Mouse (Mus musculus): ENCODE measurements around the gene Tbc1d21. TPM values are rescaled to one million over a fixed set of nuclear protein-coding genes. Genes with fewer than 3 reads are reported as not detected.

Gene Tbc1d21
- total and polyA plus RNA-seq, 2 experiments from 2014 or later = not detected

- Histone ChIP-seq H3K4me3 (ENCODE audit: low read depth, low read length) (no peak overlapping the region), H3K36me3 (ENCODE audit: insufficient read depth) (no peaks in the 10 kb centered on the region), H3K4me2 (ENCODE audit: low read depth) (no peak overlapping the region), H3K9ac (no peak overlapping the region), H3K9me3 (ENCODE audit: low read length) (no peaks in the 10 kb centered on the region), H3K27me3 (ENCODE audit: insufficient read depth, low read length) (no peaks in the 10 kb centered on the region), H3K4me1 (ENCODE audit: insufficient read depth) (no peaks in the 10 kb centered on the region), H3K27ac (ENCODE audit: low read depth, low read length) (no peak overlapping the region)
- DNase-seq (no peak), ATAC-seq (no peak)
- 47% methylated on average over 10 of the region's 10 CpGs for WGBS
- TF ChIP-seq CTCF (IDR thresholded peaks at IDR 0.05; ENCODE audit: low read depth) = no peak
Measured at GRCm38 (mm10) chr9:58346498-58346897, 23.8 kb downstream of the Tbc1d21 start.

- H3K36me3 ChIP-seq (ENCODE audit: insufficient read depth) = no peaks in the 10 kb centered on the region
- no peak for TF ChIP-seq CTCF (IDR thresholded peaks at IDR 0.05; ENCODE audit: low read depth)
- no peak for ATAC-seq
Measured at GRCm38 (mm10) chr9:58345963-58346362, 24.3 kb downstream of the Tbc1d21 start.

GRCm38 (mm10) chr9:58341795-58342194, 28.5 kb downstream of the Tbc1d21 start:
- H3K36me3 ChIP-seq (ENCODE audit: insufficient read depth) = no peaks in the 10 kb centered on the region

More at GRCm38 (mm10) chr9:58345963-58346362, 24.3 kb downstream of the Tbc1d21 start:
- Histone ChIP-seq H3K4me3 (ENCODE audit: low read depth, low read length) (no peak overlapping the region), H3K27ac (ENCODE audit: low read depth, low read length) (no peak overlapping the region), H3K9ac (no peak overlapping the region), H3K4me2 (ENCODE audit: low read depth) (no peak overlapping the region), H3K27me3 (ENCODE audit: insufficient read depth, low read length) (no peaks in the 10 kb centered on the region), H3K4me1 (ENCODE audit: insufficient read depth) (no peaks in the 10 kb centered on the region), H3K9me3 (ENCODE audit: low read length) (no peaks in the 10 kb centered on the region)
- DNase-seq = no peak
- 68% methylated on average over 7 of the region's 7 CpGs for WGBS

GRCm38 (mm10) chr9:58336650-58337281, 33.5 kb downstream of the Tbc1d21 start:
- H3K27ac ChIP-seq (ENCODE audit: low read depth, low read length) = no peak overlapping the region
- H3K4me1 ChIP-seq (ENCODE audit: insufficient read depth) = no peaks in the 10 kb centered on the region
- TF ChIP-seq CTCF (IDR thresholded peaks at IDR 0.05; ENCODE audit: low read depth) = no peak
- H3K9me3 ChIP-seq (ENCODE audit: low read length) = 0 out of 2 replicates have a peak, but pooled peaks cover 4% of the 10 kb centered on the region
- H3K9ac ChIP-seq = no peak overlapping the region
- H3K4me3 ChIP-seq (ENCODE audit: low read depth, low read length) = no peak overlapping the region
- ATAC-seq (no peak), DNase-seq (no peak)
- no peaks in the 10 kb centered on the region for H3K36me3 ChIP-seq (ENCODE audit: insufficient read depth)
- no peak overlapping the region for H3K4me2 ChIP-seq (ENCODE audit: low read depth)
- H3K27me3 ChIP-seq (ENCODE audit: insufficient read depth, low read length) = no peaks in the 10 kb centered on the region
- WGBS = 76% methylated on average over 8 of the region's 8 CpGs

More at GRCm38 (mm10) chr9:58341795-58342194, 28.5 kb downstream of the Tbc1d21 start:
- no peak for DNase-seq
- no peak overlapping the region for H3K4me3 ChIP-seq (ENCODE audit: low read depth, low read length)
- H3K27ac ChIP-seq (ENCODE audit: low read depth, low read length) = no peak overlapping the region
- H3K27me3 ChIP-seq (ENCODE audit: insufficient read depth, low read length) = no peaks in the 10 kb centered on the region
- 96% methylated on average over 1 of the region's 1 CpGs for WGBS
- no peak overlapping the region for H3K4me2 ChIP-seq (ENCODE audit: low read depth)
- ATAC-seq = no peak
- TF ChIP-seq CTCF (IDR thresholded peaks at IDR 0.05; ENCODE audit: low read depth) = 0 out of 2 replicates have a peak, but pooled peaks have one; percentile 16
- H3K9me3 ChIP-seq (ENCODE audit: low read length) = no peaks in the 10 kb centered on the region
- no peaks in the 10 kb centered on the region for H3K4me1 ChIP-seq (ENCODE audit: insufficient read depth)
- no peak overlapping the region for H3K9ac ChIP-seq

- no peak for TF ChIP-seq CTCF (IDR thresholded peaks at IDR 0.05; ENCODE audit: low read depth)
- no peaks in the 10 kb centered on the region for H3K27me3 ChIP-seq (ENCODE audit: insufficient read depth, low read length)
- H3K36me3 ChIP-seq (ENCODE audit: insufficient read depth) = no peaks in the 10 kb centered on the region
- no peak overlapping the region for H3K9ac ChIP-seq
- no peak overlapping the region for H3K27ac ChIP-seq (ENCODE audit: low read depth, low read length)
- 0 out of 2 replicates have a peak, but pooled peaks cover 4% of the 10 kb centered on the region for H3K9me3 ChIP-seq (ENCODE audit: low read length)
- WGBS = 61% methylated on average over 3 of the region's 3 CpGs
- no peak for DNase-seq
- ATAC-seq = no peak
- H3K4me1 ChIP-seq (ENCODE audit: insufficient read depth) = 0 out of 2 replicates have a peak, but pooled peaks cover 1% of the 10 kb centered on the region
- H3K4me2 ChIP-seq (ENCODE audit: low read depth) = no peak overlapping the region
- H3K4me3 ChIP-seq (ENCODE audit: low read depth, low read length) = no peak overlapping the region
Measured at GRCm38 (mm10) chr9:58331276-58331675, 39.0 kb downstream of the Tbc1d21 start.

GRCm38 (mm10) chr9:58330293-58330692, 40.0 kb downstream of the Tbc1d21 start:
- Histone ChIP-seq H3K9ac (no peak overlapping the region), H3K4me3 (ENCODE audit: low read depth, low read length) (no peak overlapping the region), H3K36me3 (ENCODE audit: insufficient read depth) (no peaks in the 10 kb centered on the region), H3K27ac (ENCODE audit: low read depth, low read length) (no peak overlapping the region), H3K27me3 (ENCODE audit: insufficient read depth, low read length) (no peaks in the 10 kb centered on the region), H3K4me2 (ENCODE audit: low read depth) (no peak overlapping the region), H3K4me1 (ENCODE audit: insufficient read depth) (0 out of 2 replicates have a peak, but pooled peaks cover 4% of the 10 kb centered on the region), H3K9me3 (ENCODE audit: low read length) (0 out of 2 replicates have a peak, but pooled peaks cover 4% of the 10 kb centered on the region)
- peak; percentile 97 for ATAC-seq
- peak; percentile 90 for DNase-seq
- 22% methylated on average over 5 of the region's 5 CpGs for WGBS
- TF ChIP-seq CTCF (IDR thresholded peaks at IDR 0.05; ENCODE audit: low read depth) = peak; percentile 99

- H3K9me3 ChIP-seq (ENCODE audit: low read length) = no peaks in the 10 kb centered on the region
- H3K9ac ChIP-seq = no peak overlapping the region
- 28% methylated on average over 1 of the region's 1 CpGs for WGBS
- ATAC-seq (no peak), DNase-seq (no peak)
- no peak overlapping the region for H3K4me3 ChIP-seq (ENCODE audit: low read depth, low read length)
- no peak overlapping the region for H3K4me2 ChIP-seq (ENCODE audit: low read depth)
- no peaks in the 10 kb centered on the region for H3K36me3 ChIP-seq (ENCODE audit: insufficient read depth)
- H3K27me3 ChIP-seq (ENCODE audit: insufficient read depth, low read length) = no peaks in the 10 kb centered on the region
- TF ChIP-seq CTCF (IDR thresholded peaks at IDR 0.05; ENCODE audit: low read depth) = no peak
- 0 out of 2 replicates have a peak overlapping the region, but pooled peaks have one; percentile 21 for H3K27ac ChIP-seq (ENCODE audit: low read depth, low read length)
- 0 out of 2 replicates have a peak, but pooled peaks cover 4% of the 10 kb centered on the region for H3K4me1 ChIP-seq (ENCODE audit: insufficient read depth)
Measured at GRCm38 (mm10) chr9:58327382-58327781, 42.9 kb downstream of the Tbc1d21 start.
